Mouse (Mus musculus) gastrocnemius, adult 2 months (tissue): ENCODE measurements at regions not wholly inside any gene's neighbourhood (a gene's known extent, or its start where the extent isn't known, plus 50 kb on each side); places are given as distances from the start of the nearest gene placed in this dataset.

Source experiments
- DNase-seq: peaks from one replicate; pipeline ENCODE4 v3.0.0; 2022
- H3K27ac ChIP-seq: fragments of 200-600 bp; 2 replicates; pipeline ENCODE4 v1.8.1; 2022; ENCODE audit warnings: mild to moderate bottlenecking
- H3K4me3 ChIP-seq: fragments of 200-600 bp; 2 replicates; pipeline ENCODE4 v1.8.1; 2022; ENCODE audit warnings: mild to moderate bottlenecking, moderate library complexity
- CTCF ChIP-seq: fragments of 200-600 bp; IDR thresholded peaks from 2 replicates; pipeline ENCODE4 v1.8.1; 2022; ENCODE audit warnings: antibody characterized with exemption, mild to moderate bottlenecking, moderate library complexity
- intact Hi-C: fragments of 180-260 bp; cut with DNase I; formaldehyde crosslinking; loops from one replicate; pipeline ENCODE4 v1.15.1; 2025

- no peak for DNase-seq
- intact Hi-C loops, result no loop called here
- Histone ChIP-seq H3K4me3 (no peak overlapping the region), H3K27ac (no peak overlapping the region)
- TF ChIP-seq CTCF, result no peak
Observed at GRCm38 (mm10) chr13:51939262-51939661, 92.8 kb downstream of the Gadd45g start.

GRCm38 (mm10) chr13:51939715-51940114, 93.2 kb downstream of the Gadd45g start:
- TF ChIP-seq CTCF, result no peak
- no peak overlapping the region for H3K4me3 ChIP-seq
- intact Hi-C loops, result no loop called here
- DNase-seq, result no peak
- no peak overlapping the region for H3K27ac ChIP-seq

- DNase-seq, result peak; percentile 71
- Histone ChIP-seq H3K27ac (peak overlapping the region; percentile 25; the same call in 1 of the 2 replicates), H3K4me3 (no peak overlapping the region)
- intact Hi-C loops, result no loop called here
- no peak for TF ChIP-seq CTCF
Observed at GRCm38 (mm10) chr13:51946171-51946570, 99.7 kb downstream of the Gadd45g start.

GRCm38 (mm10) chr13:51948896-51949295, 102.4 kb downstream of the Gadd45g start:
- no peak for TF ChIP-seq CTCF
- Histone ChIP-seq H3K27ac (no peak overlapping the region), H3K4me3 (no peak overlapping the region)
- DNase-seq, result no peak
- intact Hi-C loops, result no loop called here

- intact Hi-C loops, result no loop called here
- TF ChIP-seq CTCF, result no peak
- H3K27ac ChIP-seq, result no peak overlapping the region
- DNase-seq, result no peak
- H3K4me3 ChIP-seq, result no peak overlapping the region
Observed at GRCm38 (mm10) chr13:51951506-51952038, 105.1 kb downstream of the Gadd45g start.

- no peak for DNase-seq
- no peak overlapping the region for H3K4me3 ChIP-seq
- intact Hi-C loops, result no loop called here
- H3K27ac ChIP-seq, result no peak overlapping the region
- TF ChIP-seq CTCF, result no peak
Observed at GRCm38 (mm10) chr13:51953084-51953483, 106.6 kb downstream of the Gadd45g start.

- intact Hi-C loops, result no loop called here
- Histone ChIP-seq H3K4me3 (no peak overlapping the region), H3K27ac (no peak overlapping the region)
- DNase-seq, result no peak
- no peak for TF ChIP-seq CTCF
Observed at GRCm38 (mm10) chr13:51953569-51953968, 107.1 kb downstream of the Gadd45g start.

- TF ChIP-seq CTCF, result no peak
- no peak overlapping the region for H3K4me3 ChIP-seq
- no peak for DNase-seq
- no peak overlapping the region for H3K27ac ChIP-seq
- intact Hi-C loops, result no loop called here
Observed at GRCm38 (mm10) chr13:51957101-51957500, 110.6 kb downstream of the Gadd45g start.

- Histone ChIP-seq H3K27ac (no peak overlapping the region), H3K4me3 (no peak overlapping the region)
- no peak for DNase-seq
- no peak for TF ChIP-seq CTCF
- intact Hi-C loops, result no loop called here
Observed at GRCm38 (mm10) chr13:51959591-51959990, 113.1 kb downstream of the Gadd45g start.

GRCm38 (mm10) chr13:51960262-51960661, 113.8 kb downstream of the Gadd45g start:
- Histone ChIP-seq H3K27ac (no peak overlapping the region), H3K4me3 (no peak overlapping the region)
- no peak for TF ChIP-seq CTCF
- intact Hi-C loops, result no loop called here
- no peak for DNase-seq

- intact Hi-C loops, result no loop called here
- Histone ChIP-seq H3K4me3 (no peak overlapping the region), H3K27ac (peak overlapping the region; percentile 64)
- TF ChIP-seq CTCF, result no peak
- peak; percentile 59 for DNase-seq
Observed at GRCm38 (mm10) chr13:51962191-51962611, 115.7 kb downstream of the Gadd45g start.

- DNase-seq, result no peak
- H3K4me3 ChIP-seq, result no peak overlapping the region
- no peak for TF ChIP-seq CTCF
- H3K27ac ChIP-seq, result peak overlapping the region; percentile 64
- intact Hi-C loops, result no loop called here
Observed at GRCm38 (mm10) chr13:51962676-51963075, 116.2 kb downstream of the Gadd45g start.

GRCm38 (mm10) chr13:51963966-51964365, 117.5 kb downstream of the Gadd45g start:
- intact Hi-C loops, result no loop called here
- DNase-seq, result no peak
- Histone ChIP-seq H3K27ac (peak overlapping the region; percentile 66), H3K4me3 (no peak overlapping the region)
- TF ChIP-seq CTCF, result no peak

GRCm38 (mm10) chr13:51964416-51964815, 117.9 kb downstream of the Gadd45g start:
- Histone ChIP-seq H3K4me3 (no peak overlapping the region), H3K27ac (peak overlapping the region; percentile 66)
- TF ChIP-seq CTCF, result no peak
- intact Hi-C loops, result no loop called here
- DNase-seq, result no peak
